Mouse (Mus musculus) left cerebral cortex, postnatal 4 days (tissue): ENCODE results near the gene Emc7. TPM values are rescaled to one million over a fixed set of nuclear protein-coding genes. Genes with fewer than 3 reads are reported as not detected.

Source experiments
- DNase-seq: peaks from one replicate; pipeline ENCODE4 v3.0.0-alpha.2; 2022
- intact Hi-C: fragments of 180-260 bp; cut with DNase I; formaldehyde crosslinking; loops from one replicate; pipeline ENCODE4 v1.15.1; 2025
- total RNA-seq, 2 experiments: library from RNA; stranded (reverse); gene quantifications; 2 replicates each; pipeline ENCODE4 v1.2.3; 2021

Gene Emc7
- total RNA-seq, 2 experiments from 2014 or later = 20.7 to 23.3 TPM

GRCm38 (mm10) chr2:112474997-112475724, 20.4 kb downstream of the Emc7 start:
- no peak for DNase-seq
- intact Hi-C loops = loop anchor here (5.0 kb wide), 1 partner anchor 98 kb away; the partner anchor contains the start of gene Katnbl1

DNA sequence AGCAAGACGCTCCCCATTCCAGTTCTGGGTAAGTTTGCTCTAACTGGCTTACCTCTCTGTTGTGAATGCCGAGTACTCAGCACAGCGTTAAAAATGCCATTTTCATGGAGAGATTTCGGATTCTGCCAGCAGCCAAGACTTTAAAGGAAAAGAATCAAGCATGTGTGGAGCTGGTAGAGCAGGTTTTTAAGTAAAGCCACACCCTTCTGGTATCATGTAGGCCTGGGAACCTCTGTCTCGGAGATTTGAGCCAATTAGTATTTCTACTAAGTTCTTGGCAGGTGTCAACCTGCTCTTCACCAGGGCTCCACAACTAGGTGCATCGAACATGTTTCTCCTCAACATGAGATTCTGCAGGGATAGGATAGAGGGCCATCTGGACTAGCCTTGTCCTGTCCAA, 21.8 kb downstream of the Emc7 start:
- intact Hi-C loops = loop anchor here (5.0 kb wide), 1 partner anchor 99 kb away; the partner anchor contains the start of gene Katnbl1
- no peak for DNase-seq

DNA sequence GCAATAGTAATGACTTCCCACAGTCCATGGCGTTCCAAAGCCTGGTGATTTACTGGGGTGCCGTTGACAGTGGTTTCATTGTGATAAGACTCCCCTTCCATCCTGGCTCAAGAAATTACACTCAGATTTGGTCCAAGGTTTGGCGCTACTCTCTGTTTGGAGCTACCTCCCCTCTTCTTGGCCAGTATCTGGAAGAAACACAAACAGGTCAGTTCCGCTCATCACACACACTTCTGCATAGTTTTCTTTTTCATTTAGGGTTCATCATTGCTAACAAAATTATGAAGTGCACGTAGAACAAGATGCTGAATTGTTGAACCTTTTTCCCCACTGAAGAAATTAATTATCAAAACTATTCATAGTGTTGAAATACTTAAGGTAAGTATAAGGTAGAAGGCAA, 25.9 kb downstream of the Emc7 start, which contains the start of gene Chrm5:
TSS of gene Chrm5 (minus strand) at position 101 of the 400 bp plus-strand sequence.
- intact Hi-C loops = no loop called here
- DNase-seq = no peak

GRCm38 (mm10) chr2:112481564-112481963, 26.8 kb downstream of the Emc7 start:
- DNase-seq = peak; percentile 43
- intact Hi-C loops = no loop called here

DNA sequence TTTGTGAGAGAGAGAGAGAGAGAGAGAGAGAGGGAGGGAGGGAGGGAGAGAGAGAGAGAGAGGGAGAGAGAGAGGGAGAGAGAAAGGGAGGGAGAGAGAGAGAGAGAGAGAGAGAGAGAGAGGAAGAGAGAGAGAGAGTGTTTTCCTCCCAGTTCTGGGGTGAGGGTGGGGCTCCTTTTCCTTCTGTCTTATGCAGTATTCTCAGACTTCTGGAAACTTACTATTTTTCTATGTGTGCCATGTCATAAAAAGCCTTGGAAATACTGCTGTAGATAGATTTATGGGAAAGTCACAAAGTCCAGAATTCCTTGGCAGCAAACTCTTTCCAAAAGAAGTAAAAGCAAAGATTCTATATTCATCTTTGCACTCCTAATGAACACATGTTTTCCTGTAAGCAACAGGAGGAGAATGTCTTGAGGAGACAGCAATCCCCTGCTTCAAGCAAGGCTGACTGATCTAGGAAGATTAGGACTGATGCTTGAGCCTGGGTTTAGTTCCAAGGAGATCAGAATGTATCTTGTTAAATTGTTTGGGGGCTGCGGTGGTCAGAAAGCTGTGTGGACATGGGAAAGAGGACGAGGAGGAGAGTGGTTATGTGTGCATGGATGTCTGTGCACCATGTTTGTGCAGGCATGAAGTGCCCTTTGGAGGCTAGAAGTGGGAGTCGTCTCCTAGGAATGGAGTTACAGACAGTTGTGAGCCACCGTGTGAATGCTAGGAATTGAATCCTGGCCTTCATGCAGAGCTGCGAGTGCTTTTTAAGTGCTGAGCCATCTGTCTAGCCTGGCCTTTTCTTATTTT, 27.9 kb downstream of the Emc7 start:
- intact Hi-C loops = no loop called here
- DNase-seq = no peak

DNA sequence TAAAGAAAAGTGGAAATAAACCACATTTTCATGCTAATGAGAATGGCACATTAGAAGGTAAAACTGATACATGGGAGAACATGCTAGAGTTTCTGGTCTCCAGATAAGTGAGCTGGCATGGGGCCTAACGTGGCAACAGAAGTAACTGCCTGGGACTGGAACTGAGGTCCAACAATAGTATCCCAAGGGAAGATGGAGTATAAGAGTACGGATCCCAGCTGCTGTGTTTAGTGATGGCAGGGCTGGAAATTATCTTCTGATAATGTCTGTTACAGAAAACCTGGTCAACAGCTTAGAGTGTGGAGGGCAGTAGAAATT, 28.5 kb downstream of the Emc7 start:
- intact Hi-C loops = no loop called here

DNA sequence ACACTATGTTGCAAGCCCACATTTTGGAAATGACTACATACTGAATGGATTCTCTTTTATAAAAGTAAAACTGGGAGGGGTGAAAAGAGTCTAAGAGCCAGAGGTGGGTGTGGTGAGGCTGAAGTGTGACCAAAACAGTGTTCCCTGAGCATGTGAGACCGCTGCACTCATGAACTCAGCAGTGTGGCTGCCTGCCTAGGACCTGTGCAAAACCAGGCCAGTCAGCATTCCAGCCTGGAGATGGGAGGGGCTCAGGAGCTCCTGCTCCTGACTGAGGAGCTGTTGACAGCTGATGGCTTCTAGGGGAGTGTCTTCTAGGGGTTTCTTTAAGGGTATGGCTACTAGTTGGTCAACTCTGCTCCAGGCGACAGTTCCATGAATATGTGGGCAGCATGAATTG, 30.1 kb downstream of the Emc7 start:
- DNase-seq = no peak
- intact Hi-C loops = no loop called here

More for the DNA sequence above, 28.5 kb downstream of the Emc7 start:
- DNase-seq = no peak

DNA sequence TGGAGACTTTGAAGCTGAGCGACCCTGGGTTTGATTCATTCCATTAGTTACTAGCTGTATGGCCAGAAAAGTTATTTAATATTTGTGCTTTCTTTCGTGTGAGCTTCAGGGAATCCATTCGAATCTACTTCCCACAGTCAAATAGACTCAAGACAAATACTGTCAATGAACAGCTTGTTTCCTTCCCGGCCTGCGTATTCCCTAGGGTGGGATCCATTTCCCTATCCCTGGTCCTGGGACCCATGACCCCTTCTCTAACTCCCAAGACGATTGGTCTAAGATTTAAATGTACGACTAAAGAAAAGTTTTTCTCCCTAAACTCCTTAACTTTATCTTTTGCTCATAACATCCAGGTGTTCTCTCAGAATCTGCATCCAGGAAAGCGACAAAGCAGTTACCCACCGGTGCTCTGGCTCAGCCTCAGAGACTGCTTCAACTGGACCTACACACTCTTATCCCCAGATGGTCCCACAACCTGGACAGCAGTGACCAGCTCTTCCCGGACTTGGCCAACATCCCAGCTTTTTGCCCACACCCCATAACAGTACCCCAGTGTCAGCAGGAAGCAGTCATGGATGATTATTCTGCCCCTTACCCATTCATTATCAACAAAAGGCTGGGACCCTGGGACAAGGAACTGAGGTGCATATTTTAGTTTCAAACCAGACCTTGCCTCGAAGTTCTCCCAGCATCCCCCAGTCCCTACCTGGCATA, 35.8 kb downstream of the Emc7 start:
- peak; percentile 7 for DNase-seq
- intact Hi-C loops = no loop called here

DNA sequence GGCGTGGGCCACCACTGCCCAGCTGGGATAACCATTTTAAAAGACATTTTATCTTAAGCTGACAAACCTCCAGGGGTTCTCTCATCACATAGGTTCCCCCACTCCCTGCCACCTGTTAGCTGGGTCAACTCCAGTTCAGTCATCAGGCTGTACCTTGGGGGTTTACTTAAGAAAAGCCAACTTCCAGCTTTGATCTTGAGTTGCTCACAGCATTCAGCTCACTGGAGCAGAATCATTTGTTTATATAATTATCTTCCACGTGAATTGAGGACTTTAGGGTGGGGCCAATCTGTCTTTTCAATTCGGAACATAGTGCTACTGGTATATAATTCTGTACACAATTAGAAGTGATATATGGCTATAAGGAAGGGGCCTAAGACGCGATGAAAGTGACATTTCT, 36.8 kb downstream of the Emc7 start:
- no peak for DNase-seq
- intact Hi-C loops = no loop called here

- intact Hi-C loops = no loop called here
Measured at GRCm38 (mm10) chr2:112492431-112492855, 37.6 kb downstream of the Emc7 start.

DNA sequence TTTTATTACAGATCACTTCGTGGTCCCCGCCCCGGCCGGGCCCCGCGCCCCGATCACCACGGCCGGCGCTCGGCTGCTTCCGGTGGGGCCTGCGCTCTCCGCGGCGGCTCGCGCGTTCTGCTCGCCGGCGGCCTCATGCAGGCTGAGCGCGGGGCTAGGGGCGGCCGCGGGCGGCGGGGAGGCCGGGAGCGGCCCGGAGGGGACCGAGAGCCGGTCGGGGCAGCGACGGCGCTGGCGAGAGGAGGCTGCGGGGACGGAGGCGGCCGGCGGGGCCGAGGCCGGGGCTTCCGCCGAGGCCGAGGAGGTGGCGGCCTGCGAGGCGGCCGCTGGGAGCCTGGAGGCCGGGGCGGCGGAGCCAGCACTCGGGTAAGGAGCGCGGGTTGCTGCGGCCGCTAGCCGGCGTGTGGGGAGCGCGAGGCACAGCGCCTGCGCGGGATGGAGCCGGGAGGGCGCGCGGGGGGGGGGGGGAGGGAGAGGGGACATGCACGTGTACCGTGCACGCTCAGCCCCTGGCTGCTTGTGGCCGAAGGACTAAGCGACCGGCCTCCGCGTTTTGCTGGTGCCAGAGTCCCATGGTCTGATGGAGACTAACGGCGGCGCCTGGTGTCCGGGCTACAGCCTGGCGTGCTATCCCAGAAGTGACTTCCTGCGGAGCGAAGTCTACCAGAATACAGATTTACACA, 38.2 kb downstream of the Emc7 start, which contains the start of gene Aven:
TSS of gene Aven (plus strand) at position 109 of the 683 bp plus-strand sequence.
- peak; percentile 86 for DNase-seq
- intact Hi-C loops = no loop called here

More at GRCm38 (mm10) chr2:112492431-112492855, 37.6 kb downstream of the Emc7 start:
- no peak for DNase-seq

DNA sequence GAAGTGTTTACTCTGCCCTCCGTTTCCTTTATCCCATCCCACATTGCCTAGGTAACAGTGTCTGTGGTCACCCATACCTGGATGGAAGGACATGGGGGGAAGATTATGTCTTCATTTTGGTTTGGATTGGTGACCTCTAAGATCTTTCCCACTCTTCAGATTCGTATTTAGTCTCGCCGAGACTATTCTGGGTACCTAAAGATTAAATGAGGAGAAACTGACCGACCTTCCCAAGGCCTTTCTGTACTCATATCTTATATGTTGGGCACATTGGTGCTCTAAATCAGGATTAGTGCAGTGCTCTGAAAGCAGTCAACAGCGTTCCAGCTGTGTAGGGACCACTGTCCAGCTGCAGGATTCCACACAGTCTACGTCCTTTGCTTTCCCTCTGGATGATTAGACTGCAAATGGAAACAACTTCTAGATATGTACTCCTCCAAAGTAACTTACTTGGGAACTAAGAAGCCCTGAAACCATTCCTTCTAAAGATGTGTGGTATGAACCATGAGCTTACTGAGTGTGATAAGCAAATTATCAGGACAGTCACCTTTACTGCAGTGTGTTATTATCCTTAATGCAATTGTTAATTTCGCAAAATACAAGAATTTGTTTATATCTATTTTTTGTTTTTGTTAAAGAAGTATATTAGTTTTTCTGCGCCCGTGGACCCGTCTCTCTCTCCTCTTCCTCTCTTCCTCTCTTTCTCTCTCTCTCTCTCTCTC, 38.9 kb downstream of the Emc7 start:
- DNase-seq = no peak
- intact Hi-C loops = no loop called here

DNA sequence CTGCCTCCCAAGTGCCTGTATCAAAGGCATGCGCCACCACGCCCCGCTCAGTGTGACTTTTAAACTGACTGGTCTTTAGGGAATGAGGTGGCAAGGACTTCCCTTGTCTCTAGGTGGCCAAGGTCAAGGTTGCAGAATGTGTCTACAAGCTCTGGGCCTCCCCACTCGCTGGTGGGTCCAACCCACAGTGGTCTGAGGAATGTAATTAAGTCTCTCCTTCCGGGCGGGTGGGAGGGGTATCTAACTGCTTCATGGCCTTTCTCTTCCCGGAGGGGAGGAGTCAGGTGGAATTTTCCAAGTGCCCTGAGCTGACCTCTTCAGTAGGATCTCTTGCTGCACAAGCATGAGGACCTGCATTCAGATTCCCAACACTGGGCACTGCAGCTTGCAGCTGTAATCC, 43.1 kb downstream of the Emc7 start:
- no peak for DNase-seq
- intact Hi-C loops = no loop called here

- intact Hi-C loops = loop anchor here (10.0 kb wide), 1 partner anchor 264 kb away; no protein-coding TSS in a partner anchor
- peak; percentile 73 for DNase-seq
Measured at GRCm38 (mm10) chr2:112501209-112501608, 46.4 kb downstream of the Emc7 start.

- no peak for DNase-seq
- intact Hi-C loops = loop anchor here (10.0 kb wide), 1 partner anchor 261 kb away; no protein-coding TSS in a partner anchor
Measured at GRCm38 (mm10) chr2:112503978-112504377, 49.2 kb downstream of the Emc7 start.

DNA sequence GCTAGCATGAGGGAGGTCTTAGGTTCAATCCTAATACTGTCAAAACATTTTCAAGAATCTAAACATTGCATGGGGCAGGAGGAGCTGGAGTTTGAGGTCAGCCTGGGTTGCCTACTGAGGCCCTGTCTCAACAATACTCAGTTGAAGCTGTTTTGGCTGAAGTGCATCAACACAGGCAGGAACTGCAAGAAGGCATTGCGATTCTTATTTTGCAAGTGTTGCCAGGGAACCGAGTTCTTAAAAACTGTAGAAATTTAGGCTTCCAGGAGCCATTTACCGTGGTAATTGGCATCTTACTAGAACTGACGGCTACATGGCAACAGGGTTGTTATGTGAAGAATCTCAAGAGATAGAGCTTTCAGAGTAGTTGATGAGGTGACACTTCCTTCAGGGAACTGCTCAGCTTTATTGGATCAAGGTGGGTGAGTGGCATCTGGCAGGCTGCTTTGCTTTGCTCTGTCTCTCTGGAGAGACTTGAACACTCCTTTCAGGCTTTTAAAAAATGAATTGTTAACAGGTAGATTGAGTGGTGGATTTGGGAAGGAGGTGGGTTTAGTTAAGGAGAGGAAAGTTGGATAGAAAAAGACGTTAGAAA, 52.1 kb downstream of the Emc7 start:
- intact Hi-C loops = loop anchor here (10.0 kb wide), 1 partner anchor 258 kb away; no protein-coding TSS in a partner anchor
- DNase-seq = no peak

GRCm38 (mm10) chr2:112507444-112507843, 52.6 kb downstream of the Emc7 start:
- no peak for DNase-seq
- intact Hi-C loops = loop anchor here (10.0 kb wide), 1 partner anchor 257 kb away; no protein-coding TSS in a partner anchor

GRCm38 (mm10) chr2:112510140-112510539, 55.3 kb downstream of the Emc7 start:
- intact Hi-C loops = no loop called here
- DNase-seq = no peak

DNA sequence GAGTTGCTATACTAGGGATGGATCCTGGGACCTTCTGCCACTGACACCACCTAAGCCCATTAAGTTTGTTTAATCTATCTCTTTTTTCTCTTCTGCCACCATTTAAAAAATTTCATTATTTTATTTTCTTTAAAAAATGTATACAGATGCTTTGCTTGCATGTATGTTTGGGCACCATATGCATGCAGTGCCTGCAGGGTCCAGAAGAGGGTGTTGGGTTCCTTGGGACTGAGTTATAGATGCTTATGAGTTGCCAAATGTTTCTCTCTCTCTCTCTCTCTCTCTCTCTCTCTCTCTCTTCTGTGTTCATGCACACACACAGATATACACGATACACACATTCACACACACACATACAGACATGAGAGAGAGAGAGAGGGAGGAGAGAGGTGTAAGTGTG, 58.2 kb downstream of the Emc7 start:
- DNase-seq = no peak
- intact Hi-C loops = no loop called here
